Mouse (Mus musculus) bone marrow macrophage, adult 2 months (primary cell): Measurements from ENCODE around the gene Pter.

Experiments
- CTCF ChIP-seq: IDR thresholded peaks from 2 replicates; pipeline ENCODE4 v1.5.1; 2012; ENCODE audit warnings: low read depth, mild to moderate bottlenecking, low read length, moderate library complexity
- POLR2A ChIP-seq: IDR thresholded peaks from 2 replicates; pipeline ENCODE4 v1.6.1; 2012; ENCODE audit warnings: mild to moderate bottlenecking, low read depth, low read length, borderline replicate concordance

DNA sequence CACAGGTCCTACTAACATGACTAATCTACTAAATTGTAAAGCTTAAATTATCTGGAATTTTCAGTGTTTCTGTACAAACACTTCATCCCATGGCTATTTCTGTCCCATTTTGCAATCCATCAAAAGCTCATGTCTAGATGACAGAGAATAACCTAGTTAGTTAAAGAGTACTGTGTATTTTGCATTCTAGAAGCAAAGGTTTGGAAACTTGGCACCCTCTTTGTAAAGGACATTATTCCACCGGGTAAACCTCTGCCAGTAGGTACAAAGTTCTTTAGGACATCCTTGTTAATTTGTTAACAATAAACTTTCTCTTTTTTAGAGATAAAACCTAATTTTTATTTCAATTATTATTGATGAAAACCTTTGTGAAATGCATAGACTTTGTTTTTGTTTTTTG lies 18.1 kb upstream of the Pter start:
- TF ChIP-seq POLR2A (no peak), CTCF (no peak)
